Mouse (Mus musculus): ENCODE data around the gene Ube2n. TPM values are rescaled to one million over a fixed set of nuclear protein-coding genes. Genes with fewer than 3 reads are reported as not detected.

Gene Ube2n
- polyA plus RNA-seq, 1 experiment from 2014 or later: 327 TPM

DNA sequence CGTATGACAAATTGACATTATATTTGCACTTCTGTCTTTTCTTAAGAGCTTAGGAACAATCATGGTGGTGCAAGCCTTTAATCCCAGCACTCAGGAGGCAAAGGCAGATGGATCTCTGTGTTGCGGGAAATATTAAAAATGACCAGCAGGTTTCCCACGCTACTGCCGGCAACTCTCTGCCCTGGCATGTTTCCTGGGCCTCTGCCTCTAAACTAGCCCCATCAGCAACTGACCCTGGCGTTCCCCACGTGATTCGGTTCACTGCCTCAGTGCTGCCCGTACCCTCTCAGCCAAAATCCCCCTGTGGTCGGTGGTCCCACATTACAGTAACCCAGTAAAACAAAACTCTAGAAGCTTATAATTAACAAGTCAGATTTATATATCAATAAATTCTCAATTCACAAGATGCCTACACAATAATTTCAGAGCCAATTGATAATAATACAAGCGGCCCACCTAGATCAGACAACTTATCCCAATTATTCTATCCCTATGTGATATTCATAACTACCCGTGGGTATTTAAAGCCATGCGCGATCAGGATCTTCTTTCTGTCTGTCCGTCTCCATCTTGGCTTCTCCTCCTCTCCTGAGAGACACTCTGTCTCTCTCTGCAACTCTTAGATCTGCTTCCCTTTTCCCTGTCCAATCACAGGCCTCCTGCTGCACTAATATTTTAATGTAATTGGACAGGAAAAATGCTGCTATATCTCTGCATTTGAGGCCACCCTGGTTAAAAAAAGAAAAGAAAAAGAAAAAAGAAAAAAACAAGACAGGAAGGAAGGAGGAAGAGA is 11.3 kb upstream of the Ube2n start:
- Histone ChIP-seq H3K9me3 (no peaks in the 10 kb centered on the region), H3K9ac (no peak overlapping the region), H3K4me1 (peaks cover 11% of the 10 kb centered on the region), H3K36me3 (no peaks in the 10 kb centered on the region), H3K4me3 (no peak overlapping the region), H3K4me2 (no peak overlapping the region), H3K27ac (no peak overlapping the region), H3K27me3 (no peaks in the 10 kb centered on the region)
- ATAC-seq (ENCODE audit: insufficient number of reproducible peaks, insufficient read depth, low FRiP score, low TSS enrichment, low read depth): no peak
- WGBS: 84% methylated on average over 14 of the region's 14 CpGs

GRCm38 (mm10) chr10:95504341-95504740 is 10.6 kb upstream of the Ube2n start:
- peaks cover 11% of the 10 kb centered on the region for H3K4me1 ChIP-seq
- H3K36me3 ChIP-seq: no peaks in the 10 kb centered on the region
- ATAC-seq (ENCODE audit: insufficient number of reproducible peaks, insufficient read depth, low FRiP score, low TSS enrichment, low read depth): no peak
- H3K27ac ChIP-seq: no peak overlapping the region
- H3K4me2 ChIP-seq: no peak overlapping the region
- 26% methylated on average over 1 of the region's 1 CpGs for WGBS
- no peaks in the 10 kb centered on the region for H3K27me3 ChIP-seq
- no peaks in the 10 kb centered on the region for H3K9me3 ChIP-seq
- no peak overlapping the region for H3K9ac ChIP-seq
- H3K4me3 ChIP-seq: no peak overlapping the region

GRCm38 (mm10) chr10:95508126-95508525 is 6.8 kb upstream of the Ube2n start:
- Histone ChIP-seq H3K36me3 (no peaks in the 10 kb centered on the region), H3K4me3 (no peak overlapping the region), H3K9me3 (no peaks in the 10 kb centered on the region), H3K4me1 (no peaks in the 10 kb centered on the region), H3K27me3 (no peaks in the 10 kb centered on the region), H3K9ac (no peak overlapping the region), H3K4me2 (no peak overlapping the region), H3K27ac (no peak overlapping the region)
- ATAC-seq (ENCODE audit: insufficient number of reproducible peaks, insufficient read depth, low FRiP score, low TSS enrichment, low read depth): no peak
- WGBS: 68% methylated on average over 8 of the region's 8 CpGs

- WGBS: 72% methylated on average over 6 of the region's 6 CpGs
- H3K4me1 ChIP-seq: peaks cover 2% of the 10 kb centered on the region; the same call in 1 of the 2 replicates
- no peak overlapping the region for H3K27ac ChIP-seq
- no peak overlapping the region for H3K4me3 ChIP-seq
- ATAC-seq (ENCODE audit: insufficient number of reproducible peaks, insufficient read depth, low FRiP score, low TSS enrichment, low read depth): no peak
- H3K4me2 ChIP-seq: no peak overlapping the region
- H3K27me3 ChIP-seq: no peaks in the 10 kb centered on the region
- H3K36me3 ChIP-seq: no peaks in the 10 kb centered on the region
- no peaks in the 10 kb centered on the region for H3K9me3 ChIP-seq
- H3K9ac ChIP-seq: no peak overlapping the region
These were observed 6.2 kb upstream of the Ube2n start for GRCm38 (mm10) chr10:95508793-95509192.

GRCm38 (mm10) chr10:95509263-95509662 is 5.7 kb upstream of the Ube2n start:
- H3K9ac ChIP-seq: no peak overlapping the region
- 67% methylated on average over 3 of the region's 3 CpGs for WGBS
- H3K4me3 ChIP-seq: no peak overlapping the region
- H3K4me2 ChIP-seq: no peak overlapping the region
- H3K9me3 ChIP-seq: no peaks in the 10 kb centered on the region
- H3K27ac ChIP-seq: no peak overlapping the region
- no peak for ATAC-seq (ENCODE audit: insufficient number of reproducible peaks, insufficient read depth, low FRiP score, low TSS enrichment, low read depth)
- H3K27me3 ChIP-seq: no peaks in the 10 kb centered on the region
- peaks cover 6% of the 10 kb centered on the region for H3K4me1 ChIP-seq
- H3K36me3 ChIP-seq: no peaks in the 10 kb centered on the region

GRCm38 (mm10) chr10:95512635-95513034 is 2.3 kb upstream of the Ube2n start:
- H3K9me3 ChIP-seq: no peaks in the 10 kb centered on the region
- H3K4me2 ChIP-seq: no peak overlapping the region
- H3K27ac ChIP-seq: no peak overlapping the region
- no peak overlapping the region for H3K4me3 ChIP-seq
- H3K36me3 ChIP-seq: no peaks in the 10 kb centered on the region
- no peaks in the 10 kb centered on the region for H3K27me3 ChIP-seq
- no peak for ATAC-seq (ENCODE audit: insufficient number of reproducible peaks, insufficient read depth, low FRiP score, low TSS enrichment, low read depth)
- peaks cover 14% of the 10 kb centered on the region for H3K4me1 ChIP-seq
- WGBS: 82% methylated on average over 8 of the region's 8 CpGs
- H3K9ac ChIP-seq: no peak overlapping the region

- Histone ChIP-seq H3K9me3 (no peaks in the 10 kb centered on the region), H3K4me1 (peaks cover 14% of the 10 kb centered on the region), H3K36me3 (0 out of 2 replicates have a peak, but pooled peaks cover 3% of the 10 kb centered on the region), H3K4me2 (peak overlapping the region; percentile 64), H3K27ac (peak overlapping the region; percentile 98), H3K27me3 (no peaks in the 10 kb centered on the region), H3K4me3 (peak overlapping the region; percentile 100), H3K9ac (peak overlapping the region; percentile 99)
- WGBS: 31% methylated on average over 15 of the region's 15 CpGs
- no peak for ATAC-seq (ENCODE audit: insufficient number of reproducible peaks, insufficient read depth, low FRiP score, low TSS enrichment, low read depth)
These were observed 983 bp upstream of the Ube2n start for GRCm38 (mm10) chr10:95513768-95514556.

DNA sequence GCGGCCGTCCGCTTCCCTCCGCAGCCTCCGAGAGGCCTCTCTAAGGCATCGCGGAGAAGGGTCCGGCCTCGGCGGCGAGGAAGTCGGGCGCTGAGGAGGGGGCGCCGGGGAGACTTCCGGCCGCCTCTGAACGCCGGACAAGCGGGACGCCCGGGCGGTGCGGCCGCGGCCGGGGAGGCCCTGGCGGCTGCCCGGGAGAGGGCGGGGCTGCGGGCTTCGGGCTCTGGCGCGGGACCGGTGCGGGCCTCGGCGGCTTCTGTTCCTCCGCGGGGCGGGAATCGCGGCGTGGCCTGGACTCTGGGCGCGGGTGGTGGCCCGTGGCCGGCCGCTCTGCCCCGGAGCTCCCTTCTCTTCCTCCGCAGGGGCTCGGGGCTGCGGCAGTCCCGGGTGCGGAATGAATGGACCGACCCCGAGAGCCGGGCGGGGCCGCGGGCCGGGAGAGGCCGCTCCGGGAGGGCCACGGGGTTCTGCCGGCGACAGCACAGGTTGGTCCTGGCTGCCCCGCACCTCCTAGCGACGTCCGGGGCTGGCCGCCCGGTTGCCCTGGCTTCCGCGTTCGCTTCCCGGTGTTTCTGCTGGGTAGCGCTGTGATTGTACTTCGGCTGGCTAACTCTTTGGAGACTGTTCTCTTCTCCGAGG is 467 bp downstream of the Ube2n start:
- Histone ChIP-seq H3K27ac (peak overlapping the region; percentile 98), H3K4me1 (peaks cover 14% of the 10 kb centered on the region), H3K9me3 (no peaks in the 10 kb centered on the region), H3K27me3 (no peaks in the 10 kb centered on the region), H3K4me2 (peak overlapping the region; percentile 70), H3K36me3 (0 out of 2 replicates have a peak, but pooled peaks cover 3% of the 10 kb centered on the region), H3K9ac (peak overlapping the region; percentile 99), H3K4me3 (peak overlapping the region; percentile 100)
- under 1% methylated on average over 50 of the region's 80 CpGs for WGBS
- peak; percentile 50 for ATAC-seq (ENCODE audit: insufficient number of reproducible peaks, insufficient read depth, low FRiP score, low TSS enrichment, low read depth)

DNA sequence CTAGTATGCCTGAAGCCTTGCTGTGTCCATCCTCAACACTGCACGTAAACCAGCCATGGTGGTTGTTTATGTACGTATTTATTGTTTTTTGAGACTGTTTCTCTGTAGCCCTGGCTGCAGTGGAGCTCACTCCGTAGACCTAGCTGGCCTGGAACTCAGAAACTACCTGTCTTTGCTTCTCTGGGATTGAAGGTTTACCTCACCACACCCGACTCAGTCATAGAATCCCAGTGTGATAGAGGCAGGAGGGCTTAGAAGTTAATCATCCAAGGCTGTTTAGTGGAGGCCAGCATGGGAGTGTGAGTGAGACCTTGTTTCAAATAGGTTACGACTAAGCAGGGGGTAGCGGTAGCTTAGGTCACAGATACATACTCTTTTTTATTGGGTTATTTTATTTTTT is 2.7 kb downstream of the Ube2n start:
- Histone ChIP-seq H3K4me3 (no peak overlapping the region), H3K4me1 (peaks cover 14% of the 10 kb centered on the region), H3K4me2 (no peak overlapping the region), H3K27me3 (no peaks in the 10 kb centered on the region), H3K27ac (no peak overlapping the region), H3K9ac (no peak overlapping the region), H3K36me3 (peaks cover 7% of the 10 kb centered on the region; the same call in 1 of the 2 replicates), H3K9me3 (no peaks in the 10 kb centered on the region; the same call in 1 of the 2 replicates)
- WGBS: 93% methylated on average over 6 of the region's 6 CpGs
- ATAC-seq (ENCODE audit: insufficient number of reproducible peaks, insufficient read depth, low FRiP score, low TSS enrichment, low read depth): no peak

GRCm38 (mm10) chr10:95525037-95525675 is 10.2 kb downstream of the Ube2n start:
- no peak overlapping the region for H3K4me2 ChIP-seq
- WGBS: 88% methylated on average over 6 of the region's 6 CpGs
- H3K27me3 ChIP-seq: no peaks in the 10 kb centered on the region
- peaks cover 22% of the 10 kb centered on the region for H3K4me1 ChIP-seq
- no peaks in the 10 kb centered on the region; the same call in 1 of the 2 replicates for H3K9me3 ChIP-seq
- peaks cover 6% of the 10 kb centered on the region; the same call in 1 of the 2 replicates for H3K36me3 ChIP-seq
- H3K4me3 ChIP-seq: no peak overlapping the region
- no peak overlapping the region for H3K27ac ChIP-seq
- H3K9ac ChIP-seq: no peak overlapping the region
- no peak for ATAC-seq (ENCODE audit: insufficient number of reproducible peaks, insufficient read depth, low FRiP score, low TSS enrichment, low read depth)

- Histone ChIP-seq H3K9me3 (no peaks in the 10 kb centered on the region; the same call in 1 of the 2 replicates), H3K4me1 (peaks cover 22% of the 10 kb centered on the region), H3K27me3 (no peaks in the 10 kb centered on the region), H3K9ac (no peak overlapping the region), H3K36me3 (peaks cover 6% of the 10 kb centered on the region; the same call in 1 of the 2 replicates), H3K27ac (no peak overlapping the region), H3K4me2 (no peak overlapping the region), H3K4me3 (no peak overlapping the region)
- no peak for ATAC-seq (ENCODE audit: insufficient number of reproducible peaks, insufficient read depth, low FRiP score, low TSS enrichment, low read depth)
- whole genome bisulfite sequencing: 94% methylated on average over 5 of the region's 5 CpGs
These were observed 10.9 kb downstream of the Ube2n start for GRCm38 (mm10) chr10:95525871-95526270.

All from embryonic facial prominence, embryonic 13.5 days (tissue).